Mouse (Mus musculus) heart, postnatal 0 days (tissue): ENCODE measurements at regions not wholly inside any gene's neighbourhood (a gene's known extent, or its start where the extent isn't known, plus 50 kb on each side); places are given as distances from the start of the nearest gene placed in this dataset.

Experiments
- CTCF ChIP-seq: IDR thresholded peaks from 2 replicates; pipeline ENCODE4 v1.5.1; 2016; ENCODE audit warnings: antibody characterized with exemption, control low read depth, low read depth
- EP300 ChIP-seq: IDR thresholded peaks from 2 replicates; pipeline ENCODE4 v1.6.1; 2016; ENCODE audit warnings: antibody characterized with exemption, low read depth

DNA sequence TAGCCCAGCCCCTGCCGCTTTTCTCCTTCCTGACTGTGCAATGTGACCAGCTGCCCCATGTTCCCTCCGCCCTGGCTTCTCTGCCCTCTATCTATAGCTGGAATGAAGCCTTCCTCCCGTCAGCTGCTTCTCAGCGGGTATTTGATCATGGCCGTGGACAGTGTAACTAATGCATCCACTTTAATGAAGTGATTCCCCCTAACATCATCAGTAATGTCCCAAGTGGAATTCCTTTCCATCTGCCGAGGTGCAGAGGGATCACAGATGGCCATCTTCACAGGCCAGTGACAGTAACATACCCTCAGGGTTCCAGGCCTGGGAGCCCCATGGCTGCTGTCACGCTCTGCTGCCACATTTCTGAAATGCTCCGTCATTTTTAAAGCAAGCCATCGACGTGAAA, 51.5 kb upstream of the Cd83 start:
- TF ChIP-seq EP300 (no peak), CTCF (no peak)
